Mouse (Mus musculus) adrenal gland, postnatal 10 days (tissue): ENCODE measurements at regions not wholly inside any gene's neighbourhood (a gene's known extent, or its start where the extent isn't known, plus 50 kb on each side); places are given as distances from the start of the nearest gene placed in this dataset.

Experiments used
- DNase-seq: peaks from one replicate; pipeline ENCODE4 v3.0.0; 2021; ENCODE audit warnings: mixed read lengths

DNA sequence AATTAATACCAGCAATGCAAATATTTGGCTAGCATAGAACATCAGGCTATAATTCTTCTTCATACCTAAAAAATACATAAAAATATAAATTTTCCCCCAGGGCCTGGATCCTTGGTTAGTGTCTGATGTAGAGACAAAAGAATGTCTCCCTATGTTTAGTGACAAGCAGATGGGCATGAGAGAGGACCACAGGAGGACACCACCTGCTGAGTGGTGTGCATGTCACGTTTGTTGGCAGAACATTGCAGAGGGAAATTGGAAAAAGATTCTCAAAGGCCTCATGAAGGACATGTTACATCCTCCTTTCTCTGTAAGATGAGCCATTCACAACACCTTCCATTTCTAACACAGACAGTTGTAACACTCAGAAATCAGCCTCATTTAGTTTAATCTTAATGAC lies 206.3 kb downstream of the Hhipl2 start:
- no peak for DNase-seq

GRCm38 (mm10) chr1:183633810-183634209 lies 215.8 kb downstream of the Hhipl2 start:
- DNase-seq, result no peak

DNA sequence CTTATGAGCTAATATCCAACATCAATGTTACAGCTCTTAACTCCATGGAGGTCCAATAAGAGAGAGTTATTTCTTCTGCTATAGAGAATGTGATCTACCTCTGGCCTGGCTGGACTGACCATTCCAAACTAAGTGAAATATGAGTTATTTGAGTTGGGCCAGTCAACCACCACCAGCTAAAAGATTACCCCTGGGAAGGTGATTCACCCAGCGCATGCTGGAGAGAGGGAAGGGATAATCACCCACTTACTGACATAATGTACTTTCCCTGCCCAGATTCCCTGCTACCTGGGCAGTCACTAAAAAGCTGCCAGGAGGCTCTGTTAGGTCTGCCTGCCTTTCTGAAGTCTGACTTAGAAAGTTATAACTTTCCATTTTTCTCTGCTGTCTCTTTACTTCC lies 216.8 kb downstream of the Hhipl2 start:
- no peak for DNase-seq

GRCm38 (mm10) chr1:183637214-183637613 lies 219.2 kb downstream of the Hhipl2 start:
- no peak for DNase-seq

DNA sequence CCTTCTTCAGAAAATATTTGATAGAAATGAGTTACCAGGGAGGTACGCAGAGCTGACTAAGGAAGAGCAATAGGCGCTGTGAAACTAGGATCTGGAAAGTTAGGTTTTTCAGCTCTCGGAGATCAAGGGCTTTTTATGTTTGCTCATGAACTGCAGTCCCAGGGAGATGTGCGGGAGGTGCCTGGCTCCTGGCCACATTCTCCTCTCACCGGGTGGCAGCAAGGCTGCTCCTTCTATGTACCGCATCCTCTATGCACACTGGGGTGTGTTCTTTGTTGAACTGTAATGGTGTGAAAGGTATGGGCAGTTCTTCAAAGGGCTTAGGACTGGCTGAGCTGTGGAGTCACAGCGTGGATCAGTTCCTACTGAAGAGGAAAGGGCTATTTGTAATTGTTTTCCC lies 221.3 kb downstream of the Hhipl2 start:
- DNase-seq, result no peak

GRCm38 (mm10) chr1:183640568-183640967 lies 222.6 kb downstream of the Hhipl2 start:
- DNase-seq, result no peak

DNA sequence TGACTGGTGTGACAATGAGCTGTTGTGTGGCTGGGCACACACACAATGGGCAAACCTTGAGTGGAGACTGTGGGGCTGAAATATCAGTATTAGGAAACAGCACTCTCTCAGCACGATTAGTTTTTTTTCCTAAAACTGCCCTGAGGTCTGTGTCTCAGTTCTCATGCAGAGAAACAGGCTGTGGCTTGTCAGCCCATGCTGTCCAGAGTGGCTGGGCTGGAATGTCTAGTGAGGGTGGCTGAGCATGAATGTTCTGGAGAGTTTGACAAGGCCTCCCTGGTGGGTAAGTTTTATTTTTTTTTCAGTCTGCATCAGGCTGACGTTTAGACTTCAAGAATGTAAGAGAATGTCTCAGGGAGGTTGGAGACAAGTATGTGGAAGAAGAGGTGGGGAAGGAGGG lies 226.0 kb downstream of the Hhipl2 start:
- DNase-seq, result no peak

DNA sequence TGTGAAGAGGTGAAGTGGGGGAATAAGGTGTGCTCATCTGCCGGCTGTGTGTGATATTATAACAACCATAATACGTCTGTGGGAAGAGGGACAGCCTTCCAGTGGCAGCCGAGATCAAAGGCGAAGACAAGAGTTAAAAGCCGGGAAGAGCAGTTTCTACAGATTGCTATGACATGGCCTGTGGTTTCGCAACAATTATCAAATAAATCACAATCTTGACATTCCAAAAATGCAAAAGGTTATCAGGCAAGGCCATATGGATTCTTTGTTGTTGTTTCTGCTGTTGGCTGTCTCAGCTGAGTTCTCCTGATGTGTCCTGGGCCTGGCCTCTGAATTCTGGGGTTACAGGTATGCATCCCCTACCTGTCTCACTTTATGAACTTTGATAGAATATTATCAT lies 235.9 kb downstream of the Hhipl2 start:
- peak; percentile 12 for DNase-seq

DNA sequence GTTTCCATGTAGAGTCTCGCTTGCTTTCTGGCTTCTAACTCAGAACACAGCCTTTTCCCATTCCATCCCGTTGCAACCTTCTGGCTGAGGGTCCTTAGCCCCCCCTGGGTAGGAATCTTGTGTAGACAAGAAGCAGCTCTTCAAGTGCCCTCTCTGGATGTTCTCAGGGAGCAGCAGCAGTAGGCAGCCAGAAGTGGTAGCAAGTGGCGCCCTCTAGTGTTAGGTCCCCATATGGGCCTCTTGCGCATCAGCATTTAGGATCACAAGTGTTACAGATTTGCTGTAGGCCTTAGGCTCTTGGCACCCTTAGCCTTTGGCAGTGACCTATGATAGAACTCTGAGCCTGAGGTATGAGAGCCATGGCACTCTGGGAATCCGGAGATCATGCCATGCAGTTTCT lies 239.0 kb downstream of the Hhipl2 start:
- peak; percentile 80 for DNase-seq

DNA sequence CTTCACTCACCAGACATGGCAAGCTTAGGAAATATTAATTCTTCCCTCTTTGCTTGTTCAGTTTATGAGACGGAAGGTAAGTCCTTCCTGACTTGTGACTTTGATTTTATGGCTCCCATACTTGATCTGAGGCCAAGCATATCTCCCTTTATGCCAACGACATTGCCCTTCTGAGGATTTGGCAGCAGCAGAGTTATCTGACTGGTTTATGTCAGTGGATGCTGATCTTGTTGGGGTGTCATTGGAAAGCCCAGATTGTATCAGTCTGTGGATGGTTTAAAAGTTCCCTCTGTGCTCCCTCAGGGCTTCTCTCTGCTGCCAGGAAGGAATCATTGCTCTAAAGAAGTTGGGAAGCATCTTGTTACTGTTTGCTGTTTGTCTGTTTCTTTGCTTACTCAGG lies 242.5 kb downstream of the Hhipl2 start:
- DNase-seq, result no peak

DNA sequence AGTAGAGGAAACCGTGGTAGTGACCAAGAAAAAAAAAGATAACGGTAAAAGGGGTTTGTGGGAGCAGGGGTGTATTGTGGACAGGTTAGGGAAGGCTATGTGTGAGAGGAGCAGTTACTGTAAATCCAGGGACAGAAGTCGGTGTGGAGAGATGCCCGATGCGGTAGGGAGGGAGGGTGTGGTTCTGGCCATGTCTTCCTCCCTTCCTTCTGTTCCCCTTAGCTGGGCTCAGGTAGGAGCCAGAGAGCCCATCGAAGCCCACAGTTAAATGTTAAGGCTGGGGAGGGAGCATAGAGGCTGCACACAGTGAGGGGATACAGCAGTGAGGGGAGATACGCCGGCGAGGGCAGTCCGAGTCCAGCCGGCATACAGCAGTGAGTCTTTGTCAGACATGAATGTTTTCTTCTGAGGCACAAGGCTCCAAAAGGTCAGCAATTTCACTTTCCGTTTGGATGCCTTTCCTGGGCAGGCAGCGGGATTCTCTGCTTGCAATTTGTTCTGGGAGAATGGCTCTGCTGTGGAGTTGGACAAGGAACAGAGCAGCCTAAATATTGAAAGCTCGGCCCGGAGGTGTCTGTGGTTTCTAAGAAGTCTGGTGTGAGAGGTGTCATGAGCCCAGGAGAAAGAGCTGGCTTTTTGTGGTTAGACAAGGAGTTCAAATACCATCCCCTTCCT lies 244.5 kb downstream of the Hhipl2 start:
- no peak for DNase-seq

DNA sequence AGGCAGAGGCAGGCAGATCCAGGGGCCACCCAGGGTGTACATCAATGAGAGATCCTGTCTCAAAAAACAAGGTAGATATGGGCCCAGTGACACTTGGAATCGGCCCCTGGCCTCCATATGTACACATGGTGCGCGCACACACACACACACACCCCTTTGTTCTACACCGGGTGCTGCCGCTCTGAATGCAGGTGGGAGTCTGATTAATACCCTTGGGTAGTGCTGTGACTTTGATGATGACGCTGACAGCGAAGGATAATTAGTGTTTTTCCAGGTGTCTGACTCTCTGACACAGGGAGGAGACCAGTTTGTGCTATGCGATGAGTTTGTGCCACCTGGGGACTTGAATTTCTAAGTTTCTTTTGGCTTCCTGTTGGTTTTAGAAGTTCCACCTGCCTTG lies 251.3 kb downstream of the Hhipl2 start:
- no peak for DNase-seq

GRCm38 (mm10) chr1:183669674-183670073 lies 251.7 kb downstream of the Hhipl2 start:
- DNase-seq, result peak; percentile 46

DNA sequence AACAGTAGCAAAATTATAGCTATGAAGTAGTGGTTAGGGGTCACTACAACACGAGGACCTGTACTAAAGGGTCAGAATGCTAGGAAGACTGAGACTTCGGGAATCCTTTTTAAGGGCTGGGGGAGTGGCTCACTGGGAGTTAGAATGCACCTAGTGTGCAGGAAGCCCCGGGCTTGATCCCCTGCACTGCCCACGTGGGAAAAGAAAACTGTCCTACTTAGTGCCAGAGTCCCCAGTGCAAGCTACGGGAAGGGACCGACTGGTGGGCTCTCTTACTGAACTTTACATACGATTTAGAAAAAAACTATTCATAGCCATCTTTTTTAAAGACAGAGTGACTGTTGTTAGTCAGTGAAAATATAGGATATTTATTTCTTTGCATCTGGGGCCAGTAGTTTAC lies 252.5 kb downstream of the Hhipl2 start:
- no peak for DNase-seq

DNA sequence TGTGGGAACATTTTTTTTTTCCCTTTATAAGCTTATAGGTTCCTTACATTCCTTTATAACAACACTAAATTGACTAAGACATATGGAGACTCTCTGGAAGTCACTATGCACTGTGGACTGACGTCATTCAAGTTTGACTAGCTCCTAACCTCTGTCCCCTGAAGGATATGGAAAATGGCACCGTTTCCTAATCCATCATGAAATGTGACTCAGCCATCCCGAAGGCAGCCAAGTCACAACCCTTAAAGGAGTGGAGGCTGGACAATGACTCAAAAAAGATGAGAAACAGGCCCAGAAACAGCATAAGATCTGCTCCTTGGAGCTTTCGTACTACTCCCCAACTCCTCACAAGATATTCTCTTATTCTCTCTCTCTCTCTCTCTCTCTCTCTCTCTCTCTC lies 253.5 kb downstream of the Hhipl2 start:
- DNase-seq, result peak; percentile 45

- DNase-seq, result no peak
These were observed 254.5 kb downstream of the Hhipl2 start for GRCm38 (mm10) chr1:183672521-183672920.

DNA sequence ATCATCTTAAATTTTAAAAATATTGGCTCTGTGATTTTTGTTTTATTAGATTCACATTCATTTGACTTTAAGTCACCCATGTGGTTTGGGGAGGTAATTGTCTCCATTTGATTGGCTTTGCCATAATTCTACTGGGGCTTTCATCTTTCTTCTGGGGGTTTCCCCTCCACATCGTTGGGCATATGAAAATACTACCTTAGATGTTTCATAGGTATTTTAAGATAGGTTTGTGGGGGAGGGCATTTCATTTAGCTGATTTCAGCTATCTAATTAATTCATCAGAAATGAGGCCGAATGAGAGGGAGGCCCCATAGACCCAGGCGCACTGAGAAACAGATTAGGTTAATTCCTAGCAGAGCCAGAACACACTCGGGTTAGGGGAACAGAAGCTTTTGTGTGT lies 259.6 kb downstream of the Hhipl2 start:
- no peak for DNase-seq

DNA sequence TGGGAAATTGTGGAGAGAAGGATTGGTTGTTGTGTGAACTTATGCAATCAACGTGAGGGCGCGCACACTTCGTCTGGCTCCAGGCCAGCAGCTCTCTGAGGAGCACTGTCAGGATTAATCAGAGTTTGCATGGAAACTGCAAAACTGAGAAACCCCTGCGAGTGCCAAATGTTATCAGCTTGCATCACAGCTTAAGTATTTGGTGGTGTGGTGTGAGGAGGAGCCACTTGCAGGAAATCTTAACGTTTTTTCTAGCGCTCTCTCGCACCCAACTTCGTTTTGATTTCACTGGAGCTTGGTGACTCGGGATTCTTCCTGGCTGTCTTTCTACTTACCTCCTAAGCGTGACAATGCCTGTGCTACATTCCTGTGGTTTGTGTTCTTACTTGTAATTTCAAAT lies 261.9 kb downstream of the Hhipl2 start:
- DNase-seq, result peak; percentile 70

DNA sequence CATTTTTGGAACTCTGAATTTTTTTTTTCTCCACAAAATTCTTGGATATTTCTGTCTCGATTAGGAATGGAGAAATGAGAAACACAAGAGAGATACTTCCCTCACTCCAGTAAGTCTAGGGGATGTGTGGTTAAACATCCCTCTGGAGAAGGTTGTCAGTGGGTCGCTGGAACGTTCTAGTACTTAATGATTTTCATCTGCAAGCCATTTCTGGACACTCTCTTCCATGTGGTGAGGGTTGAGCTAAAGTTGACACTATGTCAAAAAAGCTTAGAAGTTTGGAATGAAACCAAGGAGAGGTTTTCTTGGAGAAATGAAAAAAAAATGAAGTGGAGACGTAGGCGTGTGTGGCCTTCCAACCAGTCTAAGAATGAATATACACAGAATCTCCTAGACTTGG lies 268.0 kb downstream of the Hhipl2 start:
- DNase-seq, result no peak

DNA sequence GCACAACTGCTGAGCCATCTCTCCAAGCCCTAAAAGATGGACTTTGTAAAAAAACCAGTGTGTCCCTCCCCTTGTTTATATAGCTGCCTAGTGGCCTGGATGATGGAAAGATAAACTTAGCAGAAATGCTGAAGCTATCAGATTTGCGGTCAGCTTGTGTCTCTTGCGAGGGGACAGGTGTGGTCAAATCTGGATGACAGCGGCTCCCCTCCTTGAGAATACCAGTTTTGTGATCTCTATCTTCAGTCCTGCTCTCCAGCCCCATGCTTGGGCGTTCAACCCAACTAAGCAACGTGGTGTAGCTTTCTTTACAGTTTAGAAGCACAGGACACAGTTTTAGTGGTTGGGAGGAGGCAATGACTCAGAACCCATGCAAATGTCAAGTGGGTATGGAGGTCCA lies 274.7 kb downstream of the Hhipl2 start:
- DNase-seq, result no peak

- peak; percentile 22 for DNase-seq
These were observed 281.3 kb downstream of the Hhipl2 start for GRCm38 (mm10) chr1:183699284-183699683.

- no peak for DNase-seq
These were observed 284.9 kb downstream of the Hhipl2 start for GRCm38 (mm10) chr1:183702888-183703287.

DNA sequence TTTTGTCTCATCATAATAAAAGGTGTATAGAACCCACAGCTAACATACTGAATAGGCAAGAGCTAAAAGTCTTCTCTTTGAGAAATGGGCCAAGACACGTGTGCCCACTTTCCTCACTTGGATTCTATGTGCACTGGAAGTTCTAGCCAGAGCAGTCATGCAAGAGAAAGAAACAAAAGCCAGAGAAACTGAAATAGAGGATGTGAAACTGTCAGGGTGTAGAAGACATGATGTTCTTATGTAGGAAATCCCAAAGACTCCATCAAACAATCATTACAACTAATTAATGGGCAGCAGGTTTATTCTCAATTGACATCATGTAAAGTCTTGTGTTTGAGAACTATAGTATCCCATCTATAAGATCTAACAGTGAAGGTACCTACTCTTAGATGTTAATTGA lies 294.9 kb downstream of the Hhipl2 start:
- DNase-seq, result no peak

- DNase-seq, result no peak
These were observed 296.0 kb upstream of the Dusp10 start for GRCm38 (mm10) chr1:183717060-183717459.

GRCm38 (mm10) chr1:183749126-183749525 lies 264.0 kb upstream of the Dusp10 start:
- DNase-seq, result peak; percentile 3
